Mouse (Mus musculus): ENCODE data around the gene Phf5a. TPM values are rescaled to one million over a fixed set of nuclear protein-coding genes. Genes with fewer than 3 reads are reported as not detected.
A peak's percentile ranks its signal among the peaks of the same experiment; 100 is the strongest.

Phf5a gene
- polyA plus RNA-seq, 1 experiment = 87.9 TPM

GRCm38 (mm10) chr15:81869985-81870384 is 1.7 kb downstream of the Phf5a start:
- Histone ChIP-seq H3K36me3 (ENCODE audit: control insufficient read depth, insufficient read depth, low read length) (peaks cover 53% of the 10 kb centered on the region), H3K4me1 (replicated peaks; ENCODE audit: control insufficient read depth, insufficient read depth, low read length) (peaks cover 9% of the 10 kb centered on the region; the same call in 1 of the 2 replicates), H3K27ac (ENCODE audit: control insufficient read depth, insufficient read depth, low read length) (no peak overlapping the region), H3K4me3 (ENCODE audit: control insufficient read depth, insufficient read depth, low read length) (no peak overlapping the region), H3K27me3 (ENCODE audit: control insufficient read depth, insufficient read depth, low read length) (no peaks in the 10 kb centered on the region)
- 95% methylated on average over 5 of the region's 5 CpGs for WGBS
- no peak for DNase-seq
- no peak for TF ChIP-seq POLR2A (IDR thresholded peaks at IDR 0.05; ENCODE audit: control insufficient read depth, extremely low read depth, insufficient read depth, low read length, poor library complexity)
- no peak for TF ChIP-seq CTCF (IDR thresholded peaks at IDR 0.05; ENCODE audit: borderline replicate concordance, control insufficient read depth, extremely low read depth, insufficient read depth, low read length, poor library complexity)

- Histone ChIP-seq H3K27ac (ENCODE audit: control insufficient read depth, insufficient read depth, low read length) (no peak overlapping the region), H3K4me1 (replicated peaks; ENCODE audit: control insufficient read depth, insufficient read depth, low read length) (peaks cover 3% of the 10 kb centered on the region; the same call in 1 of the 2 replicates), H3K4me3 (ENCODE audit: control insufficient read depth, insufficient read depth, low read length) (no peak overlapping the region), H3K27me3 (ENCODE audit: control insufficient read depth, insufficient read depth, low read length) (no peaks in the 10 kb centered on the region), H3K36me3 (ENCODE audit: control insufficient read depth, insufficient read depth, low read length) (peaks cover 51% of the 10 kb centered on the region)
- TF ChIP-seq CTCF (IDR thresholded peaks at IDR 0.05; ENCODE audit: borderline replicate concordance, control insufficient read depth, extremely low read depth, insufficient read depth, low read length, poor library complexity) (no peak), POLR2A (IDR thresholded peaks at IDR 0.05; ENCODE audit: control insufficient read depth, extremely low read depth, insufficient read depth, low read length, poor library complexity) (no peak)
- DNase-seq = no peak
- 99% methylated on average over 7 of the region's 7 CpGs for WGBS
Observed at GRCm38 (mm10) chr15:81864238-81864637, 7.5 kb downstream of the Phf5a start.

- WGBS = 47% methylated on average over 8 of the region's 8 CpGs
- DNase-seq = no peak
Observed at GRCm38 (mm10) chr15:81860471-81861135, 11.1 kb downstream of the Phf5a start.

GRCm38 (mm10) chr15:81859330-81860255 is 12.1 kb downstream of the Phf5a start:
- H3K36me3 ChIP-seq (ENCODE audit: control insufficient read depth, insufficient read depth, low read length) = peaks cover 5% of the 10 kb centered on the region
- under 1% methylated on average over 39 of the region's 39 CpGs for WGBS
- peak; percentile 87 for DNase-seq
- peaks cover 12% of the 10 kb centered on the region for H3K4me1 ChIP-seq (replicated peaks; ENCODE audit: control insufficient read depth, insufficient read depth, low read length)
- no peaks in the 10 kb centered on the region for H3K27me3 ChIP-seq (ENCODE audit: control insufficient read depth, insufficient read depth, low read length)
- TF ChIP-seq CTCF (IDR thresholded peaks at IDR 0.05; ENCODE audit: borderline replicate concordance, control insufficient read depth, extremely low read depth, insufficient read depth, low read length, poor library complexity) = no peak
- TF ChIP-seq POLR2A (IDR thresholded peaks at IDR 0.05; ENCODE audit: control insufficient read depth, extremely low read depth, insufficient read depth, low read length, poor library complexity) = no peak
- H3K27ac ChIP-seq (ENCODE audit: control insufficient read depth, insufficient read depth, low read length) = peak overlapping the region; percentile 98
- H3K4me3 ChIP-seq (ENCODE audit: control insufficient read depth, insufficient read depth, low read length) = peak overlapping the region; percentile 94

More at GRCm38 (mm10) chr15:81860471-81861135, 11.1 kb downstream of the Phf5a start:
- Histone ChIP-seq H3K4me3 (ENCODE audit: control insufficient read depth, insufficient read depth, low read length) (no peak overlapping the region), H3K36me3 (ENCODE audit: control insufficient read depth, insufficient read depth, low read length) (peaks cover 14% of the 10 kb centered on the region), H3K27ac (ENCODE audit: control insufficient read depth, insufficient read depth, low read length) (no peak overlapping the region; the same call in 1 of the 2 replicates), H3K4me1 (replicated peaks; ENCODE audit: control insufficient read depth, insufficient read depth, low read length) (peaks cover 9% of the 10 kb centered on the region), H3K27me3 (ENCODE audit: control insufficient read depth, insufficient read depth, low read length) (no peaks in the 10 kb centered on the region)
- no peak for TF ChIP-seq CTCF (IDR thresholded peaks at IDR 0.05; ENCODE audit: borderline replicate concordance, control insufficient read depth, extremely low read depth, insufficient read depth, low read length, poor library complexity)
- no peak for TF ChIP-seq POLR2A (IDR thresholded peaks at IDR 0.05; ENCODE audit: control insufficient read depth, extremely low read depth, insufficient read depth, low read length, poor library complexity)

- TF ChIP-seq CTCF (IDR thresholded peaks at IDR 0.05; ENCODE audit: borderline replicate concordance, control insufficient read depth, extremely low read depth, insufficient read depth, low read length, poor library complexity) = no peak
- TF ChIP-seq POLR2A (IDR thresholded peaks at IDR 0.05; ENCODE audit: control insufficient read depth, extremely low read depth, insufficient read depth, low read length, poor library complexity) = no peak; the same call in 1 of the 2 replicates
- peaks cover 12% of the 10 kb centered on the region for H3K4me1 ChIP-seq (replicated peaks; ENCODE audit: control insufficient read depth, insufficient read depth, low read length)
- H3K27ac ChIP-seq (ENCODE audit: control insufficient read depth, insufficient read depth, low read length) = peak within 1 kb of the TSS; percentile 98
- H3K36me3 ChIP-seq (ENCODE audit: control insufficient read depth, insufficient read depth, low read length) = no peaks in the 10 kb centered on the region
- H3K4me3 ChIP-seq (ENCODE audit: control insufficient read depth, insufficient read depth, low read length) = peak within 1 kb of the TSS; percentile 94
- no peaks in the 10 kb centered on the region for H3K27me3 ChIP-seq (ENCODE audit: control insufficient read depth, insufficient read depth, low read length)
- DNase-seq = peak; percentile 74
- WGBS = under 1% methylated on average over 44 of the region's 44 CpGs
Observed at GRCm38 (mm10) chr15:81858517-81859329, 13.0 kb downstream of the Phf5a start, which contains the start of gene Tob2. Tob2 (minus strand) TSS chr15:81858796.
